Mouse (Mus musculus) kidney, postnatal 36 days (tissue): ENCODE results near the gene Fance.
"Not testable (repeated sequence)": the region's sequence is repeated elsewhere in the genome, so short reads cannot be mapped to it uniquely, and the experiment has no call there.

Experiments
- DNase-seq, 2 experiments: peaks; one replicate each; pipeline ENCODE4 v3.0.0; 2021 to 2022; ENCODE audit warnings: mixed read lengths in 2 of 2

Fance gene

DNA sequence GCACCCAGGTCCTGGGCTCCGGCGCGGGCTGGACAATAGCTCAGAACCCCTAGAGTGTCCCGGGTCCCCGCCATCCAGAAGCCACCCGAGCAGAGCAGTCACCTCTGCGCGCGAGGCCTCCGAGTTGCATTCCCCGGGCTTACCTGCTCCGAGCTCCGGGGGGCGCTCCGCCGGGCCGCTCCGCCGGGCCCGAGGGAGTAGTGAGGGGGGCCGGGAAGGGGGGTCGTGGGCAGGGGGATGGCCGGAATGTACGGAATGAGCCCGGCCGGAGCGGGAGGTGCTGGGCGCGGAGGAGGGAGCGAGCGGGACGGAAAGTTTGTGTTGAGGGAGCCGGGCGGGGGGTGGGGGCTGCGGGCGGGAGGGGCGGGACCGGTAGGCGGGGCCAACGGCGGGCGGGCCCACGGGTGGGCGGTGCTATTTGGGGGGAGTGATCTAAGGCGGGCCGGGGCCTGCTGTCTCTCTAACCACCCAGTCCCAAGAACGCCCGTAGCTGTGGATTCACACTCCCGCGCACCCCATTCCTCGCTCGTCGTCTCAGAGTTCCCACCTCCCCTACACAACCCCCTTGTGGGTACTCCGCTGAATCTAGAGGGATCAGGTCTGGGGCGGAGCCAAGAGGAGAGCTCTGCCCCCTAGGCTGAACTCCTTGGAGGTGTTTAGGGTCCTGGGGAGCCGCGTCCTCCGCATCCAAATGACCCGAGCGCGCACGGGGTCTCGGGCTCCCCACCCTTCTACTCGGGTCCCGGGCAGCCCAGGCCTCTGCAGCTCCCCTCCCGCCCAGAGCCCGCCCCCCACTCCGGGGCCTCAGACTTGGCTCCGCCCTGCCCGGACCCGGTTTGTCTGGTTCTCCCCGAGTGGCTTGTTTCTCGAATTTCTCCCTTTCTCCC, 37.4 kb downstream of the Fance start, which contains the start of gene Tead3:
Tead3 (minus strand) TSS at position 352 of the 887 bp plus-strand sequence.
- DNase-seq, result peak; percentile 76 to 89

- DNase-seq, result no peak
Observed at GRCm38 (mm10) chr17:28351353-28351890, 38.1 kb downstream of the Fance start.

GRCm38 (mm10) chr17:28352018-28352417, 38.7 kb downstream of the Fance start:
- no peak for DNase-seq

- DNase-seq, result no peak
Observed at GRCm38 (mm10) chr17:28355871-28356270, 42.6 kb downstream of the Fance start.

- not testable (repeated sequence) for DNase-seq
Observed at GRCm38 (mm10) chr17:28358576-28359261, 45.4 kb downstream of the Fance start.

GRCm38 (mm10) chr17:28360531-28361277, 47.4 kb downstream of the Fance start:
- no peak for DNase-seq

- DNase-seq, result no peak
Observed at GRCm38 (mm10) chr17:28361921-28362652, 48.8 kb downstream of the Fance start.

DNA sequence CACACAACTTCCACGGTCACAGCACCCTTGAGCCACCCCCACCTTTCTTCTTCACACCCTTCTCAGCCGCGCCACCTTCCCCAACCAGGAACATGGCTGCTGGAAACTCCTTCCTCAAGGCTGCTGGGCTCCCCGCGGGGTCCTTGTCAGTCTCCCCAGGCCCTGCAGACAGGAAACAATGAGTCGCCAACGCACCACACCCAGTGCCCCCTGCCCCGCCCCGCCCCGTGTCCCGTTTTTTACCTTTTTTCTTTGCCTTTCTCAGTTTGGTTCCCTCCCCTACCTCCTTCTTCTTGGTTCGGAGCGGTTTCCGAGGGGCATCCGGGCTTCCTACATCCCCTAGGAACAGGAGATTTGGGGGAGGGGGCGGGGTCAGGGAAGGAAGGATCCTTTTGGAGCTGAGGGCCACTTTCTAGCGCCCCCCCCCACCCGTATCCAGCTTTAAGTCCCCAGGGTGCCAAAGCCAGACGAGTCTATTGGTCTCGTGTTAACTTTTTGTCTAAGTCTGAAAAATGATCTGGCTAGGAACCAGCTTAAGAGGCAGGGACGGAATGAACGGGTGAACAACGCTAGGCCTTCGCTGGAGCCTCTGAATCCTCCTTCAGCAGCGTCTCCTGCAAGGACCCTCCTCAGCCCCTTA, 49.5 kb downstream of the Fance start:
- no peak for DNase-seq

- no peak for DNase-seq
Observed at GRCm38 (mm10) chr17:28363507-28363906, 50.2 kb downstream of the Fance start.

GRCm38 (mm10) chr17:28365122-28365521, 51.8 kb downstream of the Fance start, which contains the start of gene Tulp1:
Gene Tulp1, minus strand, starts transcription at chr17:28365222.
- DNase-seq, result no peak

DNA sequence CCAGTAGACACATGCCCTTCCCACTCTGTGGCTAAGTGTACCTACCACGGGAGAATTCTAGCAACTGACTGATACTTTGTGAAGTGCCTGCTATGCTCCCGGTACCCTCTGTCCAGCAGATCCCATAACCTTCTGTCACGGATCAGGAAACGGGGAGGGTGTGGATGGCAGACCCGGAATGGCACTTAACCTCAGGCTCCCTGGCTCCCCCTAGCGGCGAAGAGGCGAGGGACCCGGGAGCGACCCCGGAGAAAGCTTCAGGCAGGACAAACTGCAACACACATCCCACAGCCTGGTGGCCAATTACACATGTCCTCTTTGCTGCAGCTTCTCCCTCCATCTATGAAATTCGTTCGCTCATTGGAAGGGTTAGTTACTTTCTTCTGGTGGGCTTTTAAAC, 55.1 kb downstream of the Fance start:
- DNase-seq, result peak; percentile 87 to 94

DNA sequence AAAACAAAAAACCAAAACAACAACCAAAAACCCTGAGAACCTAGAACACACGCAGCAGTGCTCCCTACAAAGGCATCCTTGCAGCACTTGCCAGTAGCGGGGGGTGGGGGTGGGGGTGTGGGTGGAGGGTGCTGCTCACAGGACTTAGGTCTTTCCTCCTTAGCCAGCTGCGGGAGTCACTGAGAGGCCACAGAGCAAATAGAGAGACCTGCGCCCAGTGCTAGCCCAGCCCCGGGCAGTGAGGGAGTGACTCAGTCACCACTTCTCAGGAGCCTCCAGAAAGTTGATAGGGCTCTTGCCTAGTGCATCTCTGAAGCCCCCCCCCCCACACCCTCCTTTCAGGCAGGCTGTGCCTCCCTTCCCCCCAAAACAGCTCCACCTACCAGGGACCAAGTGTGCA, 55.7 kb downstream of the Fance start:
- no peak for DNase-seq

DNA sequence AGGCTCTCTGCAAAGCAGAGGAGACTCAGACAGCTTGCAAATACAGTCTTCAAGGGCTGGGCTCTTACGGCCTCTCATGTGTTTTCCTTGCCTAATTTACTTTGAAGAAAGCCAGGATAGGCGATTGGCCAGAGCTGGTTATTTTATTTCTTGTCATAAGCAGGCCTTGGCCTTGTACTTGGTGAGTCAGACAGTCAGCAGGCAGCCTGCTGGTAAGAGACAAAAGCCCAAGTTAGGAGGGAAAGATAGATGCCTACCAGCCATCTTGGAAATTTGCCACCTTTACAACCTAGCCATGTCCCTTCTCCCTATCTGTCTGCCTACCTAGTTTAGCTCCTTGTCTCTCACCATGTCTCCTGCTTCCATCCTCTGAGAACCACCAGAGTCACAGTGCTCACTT, 58.0 kb downstream of the Fance start:
- DNase-seq, result no peak

DNA sequence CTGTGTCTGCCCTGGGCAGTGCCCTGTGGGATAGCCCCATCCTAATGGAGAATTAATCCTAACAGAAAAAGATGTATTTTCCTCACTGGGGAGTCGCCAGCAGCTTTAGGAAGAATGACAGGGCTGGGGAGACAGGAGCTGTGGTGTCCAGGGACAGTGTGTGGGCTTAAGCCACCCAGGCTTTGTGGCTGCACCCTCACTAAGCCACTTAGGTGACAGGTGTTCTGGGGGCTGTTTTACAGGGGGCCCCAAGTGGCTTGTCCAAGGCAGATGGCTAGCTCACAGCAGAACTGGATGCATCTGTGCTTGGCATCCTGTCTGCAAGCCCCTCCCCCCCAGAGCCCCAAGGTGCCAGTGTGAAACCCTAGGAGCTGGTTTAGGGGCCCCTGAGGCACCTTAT, 58.6 kb downstream of the Fance start:
- DNase-seq, result no peak

DNA sequence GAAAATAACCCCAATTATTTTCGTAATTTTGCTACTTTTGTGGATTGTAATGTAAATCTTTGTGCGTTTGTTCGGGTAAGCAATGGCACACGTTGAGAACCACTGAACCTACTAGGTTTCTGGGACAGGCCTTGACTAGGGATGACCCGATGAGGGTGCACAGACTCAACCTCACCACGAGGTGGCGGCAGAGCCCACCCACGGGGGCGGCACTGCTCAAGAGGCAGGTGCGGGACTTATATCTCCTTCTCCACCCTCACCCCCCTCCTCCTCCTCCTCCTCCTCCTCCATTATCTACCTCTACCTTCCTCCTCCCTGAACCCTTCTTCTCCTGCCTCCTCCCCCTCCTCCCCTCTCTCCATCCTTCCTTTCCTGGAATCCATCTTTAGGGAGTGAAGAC, 60.5 kb downstream of the Fance start:
- DNase-seq, result peak in 1 of 2 experiments; percentile 70

GRCm38 (mm10) chr17:28374494-28374893, 61.2 kb downstream of the Fance start:
- no peak for DNase-seq

DNA sequence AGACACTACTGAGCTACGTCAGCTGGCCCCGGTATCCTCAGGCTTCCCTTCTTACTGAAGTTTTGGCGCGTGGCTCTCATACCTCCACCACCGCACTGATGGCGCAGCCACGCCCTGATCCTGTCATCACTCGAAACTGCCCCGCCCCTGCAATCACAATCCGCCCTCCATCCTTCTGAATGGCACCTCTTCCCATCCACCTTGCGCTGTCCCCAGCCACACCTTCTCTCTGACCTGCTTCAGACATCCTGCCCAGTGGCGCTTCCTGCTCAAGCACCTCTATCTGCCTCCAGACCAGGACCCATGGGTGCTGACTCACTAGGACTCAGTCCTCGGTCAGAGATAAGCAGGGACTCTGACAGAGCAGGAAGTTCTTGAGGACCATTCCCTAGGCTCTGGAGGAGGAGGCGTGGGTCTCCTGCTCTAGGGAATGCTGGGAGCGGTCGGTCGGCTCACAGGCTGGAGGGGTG, 62.3 kb downstream of the Fance start:
- no peak for DNase-seq
